Mouse (Mus musculus): Measurements from ENCODE around the gene Exosc10.

DNA sequence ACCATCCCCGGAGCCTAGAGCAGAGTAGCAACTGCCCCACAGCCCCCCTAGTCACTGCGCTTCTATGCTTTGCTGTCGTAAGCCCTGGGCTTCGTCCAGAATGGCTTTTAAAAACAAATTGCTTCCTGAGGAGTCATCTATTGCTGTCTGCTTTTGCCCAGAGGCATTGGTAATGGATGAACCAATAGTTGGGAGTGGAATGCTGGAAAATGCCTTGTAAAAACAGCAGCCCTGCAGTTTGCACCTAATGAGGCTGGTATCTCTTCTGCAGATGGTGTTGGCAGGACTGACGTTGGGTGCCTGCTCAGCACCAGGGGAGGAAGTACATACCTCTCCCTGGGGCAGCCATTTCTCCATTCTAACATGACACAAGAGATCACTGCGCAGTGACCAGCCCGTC is 34.7 kb upstream of the Exosc10 start:
- TF ChIP-seq CTCF (IDR thresholded peaks at IDR 0.05; ENCODE audit: insufficient read depth, low read length) (no peak), POLR2A (IDR thresholded peaks at IDR 0.05; ENCODE audit: borderline replicate concordance, extremely low read depth, low read depth, low read length) (no peak)

Measured in lung, adult 2 months (tissue).